Mouse (Mus musculus): ENCODE data around the gene Slc38a7. TPM values are rescaled to one million over a fixed set of nuclear protein-coding genes. Genes with fewer than 3 reads are reported as not detected.

Gene Slc38a7
- polyA plus RNA-seq, 2 experiments: 5.5 to 6.7 TPM

DNA sequence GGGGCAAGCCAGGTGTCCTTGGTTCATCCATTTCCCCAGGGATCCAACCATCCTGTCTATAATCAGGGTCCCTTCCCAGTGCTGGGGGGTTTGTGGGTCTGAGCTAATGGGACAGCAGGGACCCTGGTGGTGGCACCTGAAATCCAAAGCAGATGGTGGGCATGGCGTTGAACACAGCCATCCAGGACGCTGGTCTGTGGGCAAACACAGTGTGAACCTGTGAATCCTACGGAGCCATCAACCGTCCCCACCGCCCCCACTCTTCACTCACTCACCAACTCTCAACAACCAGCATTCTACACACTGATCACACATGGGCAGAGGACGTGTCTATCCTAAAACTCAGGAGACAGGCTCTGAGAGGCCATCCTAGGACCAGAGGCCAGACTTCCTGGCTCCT lies 9.4 kb downstream of the Slc38a7 start:
- 65% methylated on average over 6 of the region's 6 CpGs for WGBS (ENCODE audit: insufficient replicate concordance)
- no peak overlapping the region for H3K27ac ChIP-seq
- H3K4me3 ChIP-seq (ENCODE audit: insufficient read depth in 1 of 2, low read depth in 2 of 2, low read length in 2 of 2): no peak overlapping the region
- no peaks in the 10 kb centered on the region for H3K9me3 ChIP-seq (ENCODE audit: control insufficient read depth, low read length)
- TF ChIP-seq CTCF (IDR thresholded peaks at IDR 0.05; ENCODE audit: low read depth): no peak
- no peak for TF ChIP-seq EP300 (IDR thresholded peaks at IDR 0.05; ENCODE audit: low read depth)
- DNase-seq (ENCODE audit: low read depth in 3 of 3, low spot score in 3 of 3): no peak
- H3K4me1 ChIP-seq (replicated peaks; ENCODE audit: control insufficient read depth in 2 of 2, insufficient read depth in 2 of 2, low read length in 1 of 2): 0 out of 4 replicates have a peak, but pooled peaks cover 0 to 2% of the 10 kb centered on the region in 2 experiments
- H3K36me3 ChIP-seq (replicated peaks; ENCODE audit: control insufficient read depth, insufficient read depth, low read depth): no peaks in the 10 kb centered on the region
- no peak overlapping the region for H3K4me2 ChIP-seq (ENCODE audit: low read depth)
- no peak overlapping the region for H3K9ac ChIP-seq (replicated peaks)
- ATAC-seq (ENCODE audit: insufficient read depth): no peak
- H3K27me3 ChIP-seq (ENCODE audit: control insufficient read depth, insufficient read depth, low read length): no peaks in the 10 kb centered on the region

DNA sequence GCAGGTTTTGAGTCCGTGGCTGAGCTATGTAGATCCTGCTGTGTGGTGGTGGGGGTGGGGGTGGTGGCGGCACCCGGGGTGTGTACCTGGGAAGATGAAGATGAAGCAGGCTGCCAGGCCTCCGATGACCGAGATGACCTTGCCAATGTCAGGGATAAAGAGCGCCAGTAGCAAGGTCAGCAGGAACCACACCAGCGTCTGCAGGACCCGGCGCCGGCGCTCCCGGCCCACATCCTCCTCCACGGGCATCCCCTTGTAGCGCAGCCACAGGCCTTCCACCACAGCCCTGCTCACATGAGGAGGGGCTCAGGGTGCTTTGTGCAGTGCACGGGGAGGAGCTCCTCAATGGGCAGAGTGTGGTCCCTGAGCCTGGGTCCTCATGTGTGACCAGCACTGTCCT lies 11.9 kb downstream of the Slc38a7 start:
- DNase-seq (ENCODE audit: low read depth in 3 of 3, low spot score in 3 of 3) (no peak), ATAC-seq (ENCODE audit: insufficient read depth) (no peak)
- Histone ChIP-seq H3K4me1 (replicated peaks; ENCODE audit: control insufficient read depth in 2 of 2, insufficient read depth in 2 of 2, low read length in 1 of 2) (no peaks in the 10 kb centered on the region), H3K9ac (replicated peaks) (no peak overlapping the region), H3K36me3 (replicated peaks; ENCODE audit: control insufficient read depth, insufficient read depth, low read depth) (no peaks in the 10 kb centered on the region), H3K27me3 (ENCODE audit: control insufficient read depth, insufficient read depth, low read length) (no peaks in the 10 kb centered on the region), H3K4me2 (ENCODE audit: low read depth) (no peak overlapping the region), H3K27ac (no peak overlapping the region), H3K4me3 (ENCODE audit: insufficient read depth in 1 of 2, low read depth in 2 of 2, low read length in 2 of 2) (no peak overlapping the region), H3K9me3 (ENCODE audit: control insufficient read depth, low read length) (no peaks in the 10 kb centered on the region)
- WGBS (ENCODE audit: insufficient replicate concordance): 73% methylated on average over 15 of the region's 15 CpGs
- TF ChIP-seq CTCF (IDR thresholded peaks at IDR 0.05; ENCODE audit: low read depth) (no peak), EP300 (IDR thresholded peaks at IDR 0.05; ENCODE audit: low read depth) (no peak)

DNA sequence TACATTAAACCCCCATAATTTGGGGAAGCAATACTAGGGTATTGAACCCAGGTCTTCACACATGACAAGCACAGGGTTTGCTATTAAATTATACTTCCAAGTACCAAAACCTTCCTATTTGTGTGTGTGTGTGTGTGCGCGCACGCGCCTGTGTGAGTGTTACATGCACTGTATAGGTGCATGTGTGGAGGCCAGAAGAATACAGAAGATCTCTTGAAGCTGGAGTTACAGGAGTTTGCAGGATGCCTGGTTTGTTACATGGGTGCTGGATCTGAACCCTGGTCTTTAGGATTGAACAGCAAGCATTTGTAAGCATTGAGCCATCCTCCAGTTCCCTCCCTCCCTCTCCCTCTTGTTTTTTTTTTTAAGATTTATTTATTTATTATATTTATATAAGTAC lies 14.1 kb downstream of the Slc38a7 start:
- Histone ChIP-seq H3K9ac (replicated peaks) (no peak overlapping the region), H3K9me3 (ENCODE audit: control insufficient read depth, low read length) (no peaks in the 10 kb centered on the region), H3K36me3 (replicated peaks; ENCODE audit: control insufficient read depth, insufficient read depth, low read depth) (no peaks in the 10 kb centered on the region), H3K27ac (no peak overlapping the region), H3K4me3 (ENCODE audit: insufficient read depth in 1 of 2, low read depth in 2 of 2, low read length in 2 of 2) (no peak overlapping the region), H3K4me2 (ENCODE audit: low read depth) (no peak overlapping the region), H3K4me1 (replicated peaks; ENCODE audit: control insufficient read depth in 2 of 2, insufficient read depth in 2 of 2, low read length in 1 of 2) (peaks cover 0 to 2% of the 10 kb centered on the region in 2 experiments; a peak in 1 of 4 replicates), H3K27me3 (ENCODE audit: control insufficient read depth, insufficient read depth, low read length) (no peaks in the 10 kb centered on the region)
- ATAC-seq (ENCODE audit: insufficient read depth) (no peak), DNase-seq (ENCODE audit: low read depth in 3 of 3, low spot score in 3 of 3) (no peak)
- TF ChIP-seq EP300 (IDR thresholded peaks at IDR 0.05; ENCODE audit: low read depth) (no peak), CTCF (IDR thresholded peaks at IDR 0.05; ENCODE audit: low read depth) (no peak)
- WGBS (ENCODE audit: insufficient replicate concordance): 93% methylated on average over 4 of the region's 4 CpGs

DNA sequence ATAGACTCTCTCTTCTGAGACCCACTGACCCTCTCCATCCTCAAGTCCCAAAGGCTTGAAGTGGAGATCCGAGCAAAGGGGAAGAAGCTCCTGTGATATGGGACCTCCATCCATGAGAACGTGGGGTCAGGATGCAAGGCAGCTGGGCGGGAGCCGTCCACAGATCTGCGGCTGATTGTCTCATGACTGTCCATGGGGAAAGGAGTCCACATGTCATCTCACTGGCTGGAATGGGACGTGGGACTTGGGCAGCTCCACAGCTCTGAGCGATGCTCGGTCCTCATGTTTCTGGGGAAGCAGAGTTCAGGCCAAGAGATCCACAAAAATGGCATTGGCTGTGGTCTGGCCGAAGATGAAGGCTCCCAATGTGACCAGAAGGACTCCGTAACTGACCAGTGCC lies 16.1 kb downstream of the Slc38a7 start:
- H3K9me3 ChIP-seq (ENCODE audit: control insufficient read depth, low read length): no peaks in the 10 kb centered on the region
- H3K27ac ChIP-seq: no peak overlapping the region
- 82% methylated on average over 10 of the region's 10 CpGs for WGBS (ENCODE audit: insufficient replicate concordance)
- peaks cover 4 to 13% of the 10 kb centered on the region in 2 experiments; a peak in 3 of 4 replicates for H3K4me1 ChIP-seq (replicated peaks; ENCODE audit: control insufficient read depth in 2 of 2, insufficient read depth in 2 of 2, low read length in 1 of 2)
- H3K36me3 ChIP-seq (replicated peaks; ENCODE audit: control insufficient read depth, insufficient read depth, low read depth): no peaks in the 10 kb centered on the region
- no peak overlapping the region for H3K9ac ChIP-seq (replicated peaks)
- H3K27me3 ChIP-seq (ENCODE audit: control insufficient read depth, insufficient read depth, low read length): no peaks in the 10 kb centered on the region
- no peak overlapping the region for H3K4me3 ChIP-seq (ENCODE audit: insufficient read depth in 1 of 2, low read depth in 2 of 2, low read length in 2 of 2)
- H3K4me2 ChIP-seq (ENCODE audit: low read depth): no peak overlapping the region
- DNase-seq (ENCODE audit: low read depth in 3 of 3, low spot score in 3 of 3) (no peak), ATAC-seq (ENCODE audit: insufficient read depth) (no peak)
- TF ChIP-seq EP300 (IDR thresholded peaks at IDR 0.05; ENCODE audit: low read depth) (no peak), CTCF (IDR thresholded peaks at IDR 0.05; ENCODE audit: low read depth) (no peak)

DNA sequence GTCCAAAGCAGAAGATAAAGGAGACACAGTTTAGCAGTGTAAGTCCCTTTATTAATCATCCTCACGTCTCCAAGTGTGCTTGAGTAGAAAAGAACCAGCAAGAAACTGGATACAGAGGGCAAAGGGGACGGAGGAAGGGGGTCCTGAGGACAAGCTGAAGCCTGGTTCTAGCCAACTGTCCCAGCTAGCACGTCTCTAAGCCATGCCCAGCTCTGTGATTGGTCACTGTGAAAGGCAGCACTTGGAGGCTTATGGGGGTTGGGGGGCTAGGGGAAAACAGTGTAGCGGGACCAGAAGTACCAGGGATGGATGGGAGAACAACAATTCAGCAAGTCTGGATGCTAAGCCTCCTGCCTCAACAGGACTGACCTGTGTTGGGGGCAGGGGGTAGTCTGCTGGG lies 17.4 kb downstream of the Slc38a7 start:
- no peak for TF ChIP-seq CTCF (IDR thresholded peaks at IDR 0.05; ENCODE audit: low read depth)
- TF ChIP-seq EP300 (IDR thresholded peaks at IDR 0.05; ENCODE audit: low read depth): no peak
- DNase-seq (ENCODE audit: low read depth in 3 of 3, low spot score in 3 of 3): no peak
- WGBS (ENCODE audit: insufficient replicate concordance): 48% methylated on average over 4 of the region's 4 CpGs
- no peak overlapping the region for H3K4me3 ChIP-seq (ENCODE audit: insufficient read depth in 1 of 2, low read depth in 2 of 2, low read length in 2 of 2)
- H3K36me3 ChIP-seq (replicated peaks; ENCODE audit: control insufficient read depth, insufficient read depth, low read depth): no peaks in the 10 kb centered on the region
- no peak for ATAC-seq (ENCODE audit: insufficient read depth)
- no peaks in the 10 kb centered on the region for H3K27me3 ChIP-seq (ENCODE audit: control insufficient read depth, insufficient read depth, low read length)
- no peak overlapping the region for H3K4me2 ChIP-seq (ENCODE audit: low read depth)
- no peak overlapping the region for H3K27ac ChIP-seq
- H3K9ac ChIP-seq (replicated peaks): no peak overlapping the region
- H3K4me1 ChIP-seq (replicated peaks; ENCODE audit: control insufficient read depth in 2 of 2, insufficient read depth in 2 of 2, low read length in 1 of 2): peaks cover 4 to 15% of the 10 kb centered on the region in 2 experiments; a peak in 3 of 4 replicates
- H3K9me3 ChIP-seq (ENCODE audit: control insufficient read depth, low read length): no peaks in the 10 kb centered on the region

All from liver, embryonic 14.5 days (tissue).